Mouse (Mus musculus) thymus, adult 2 months (tissue): ENCODE data around the gene Tiam2. TPM values are rescaled to one million over a fixed set of nuclear protein-coding genes. Genes with fewer than 3 reads are reported as not detected.

Experiments
- DNase-seq: peaks from one replicate; pipeline ENCODE4 v3.0.0; 2021
- H3K27ac ChIP-seq: fragments of 200-500 bp; 2 replicates; pipeline ENCODE4 v1.5.1; 2012; ENCODE audit warnings: low read length, control low read depth; ENCODE audit not compliant: control insufficient read depth, insufficient read depth
- H3K27me3 ChIP-seq: fragments of 200-500 bp; 2 replicates; pipeline ENCODE4 v1.6.1; 2012; ENCODE audit warnings: mild to moderate bottlenecking, low read length, moderate library complexity, mixed read lengths; ENCODE audit not compliant: control insufficient read depth, insufficient read depth
- H3K36me3 ChIP-seq: fragments of 200-500 bp; 2 replicates; pipeline ENCODE4 v1.6.1; 2012; ENCODE audit warnings: mild to moderate bottlenecking, low read length, moderate library complexity; ENCODE audit not compliant: control insufficient read depth, insufficient read depth
- H3K4me1 ChIP-seq: fragments of 200-500 bp; replicated peaks from 2 replicates; pipeline ENCODE4 v1.6.1; 2012; ENCODE audit warnings: low read length; ENCODE audit not compliant: control insufficient read depth, insufficient read depth
- H3K4me3 ChIP-seq: fragments of 200-500 bp; 2 replicates; pipeline ENCODE4 v1.5.1; 2012; ENCODE audit warnings: mild to moderate bottlenecking, low read length, control low read depth, moderate library complexity; ENCODE audit not compliant: control insufficient read depth, insufficient read depth
- CTCF ChIP-seq: fragments of 200-500 bp; IDR thresholded peaks from 2 replicates; pipeline ENCODE4 v1.5.1; 2012; ENCODE audit warnings: mild to moderate bottlenecking, control low read depth, low read length, moderate library complexity, borderline replicate concordance; ENCODE audit not compliant: control insufficient read depth, poor library complexity, insufficient read depth; ENCODE audit errors: extremely low read depth
- POLR2A ChIP-seq: fragments of 200-500 bp; IDR thresholded peaks from 2 replicates; pipeline ENCODE4 v1.6.1; 2012; ENCODE audit warnings: mild to moderate bottlenecking, low read length, control low read depth, moderate library complexity; ENCODE audit not compliant: control insufficient read depth, poor library complexity, insufficient read depth; ENCODE audit errors: extremely low read depth
- WGBS: fragments of 180-500 bp; shearing (Covaris S2); methylation state at CpG from one replicate; pipeline ENCODE4 v1.1.7; 2018; 5-methylcytosine and 5-hydroxymethylcytosine counted together
- polyA plus RNA-seq: library from polyadenylated mRNA; depleted of rRNA; stranded (reverse); fragments of >200 nt; gene quantifications from 2 replicates; pipeline ENCODE4 v1.2.3, GENCODE M21; 2012

Tiam2 gene
- polyA plus RNA-seq, 1 experiment: 0.36 TPM

GRCm38 (mm10) chr17:3336887-3337524 is 10.6 kb downstream of the Tiam2 start:
- H3K4me1 ChIP-seq: no peaks in the 10 kb centered on the region
- H3K4me3 ChIP-seq: no peak overlapping the region
- H3K36me3 ChIP-seq: no peaks in the 10 kb centered on the region
- no peaks in the 10 kb centered on the region for H3K27me3 ChIP-seq
- no peak overlapping the region for H3K27ac ChIP-seq
- no peak for DNase-seq
- 90% methylated on average over 7 of the region's 7 CpGs for WGBS
- TF ChIP-seq CTCF (no peak), POLR2A (no peak)

- WGBS: 94% methylated on average over 4 of the region's 4 CpGs
- H3K27ac ChIP-seq: no peak overlapping the region
- TF ChIP-seq CTCF (no peak), POLR2A (no peak)
Observed at GRCm38 (mm10) chr17:3337525-3337888, 11.1 kb downstream of the Tiam2 start.

GRCm38 (mm10) chr17:3338821-3339220 is 12.4 kb downstream of the Tiam2 start:
- no peak for TF ChIP-seq POLR2A
- TF ChIP-seq CTCF: no peak
- Histone ChIP-seq H3K27ac (no peak overlapping the region), H3K4me1 (no peaks in the 10 kb centered on the region), H3K27me3 (no peaks in the 10 kb centered on the region), H3K4me3 (no peak overlapping the region), H3K36me3 (no peaks in the 10 kb centered on the region)
- WGBS: 90% methylated on average over 7 of the region's 7 CpGs
- no peak for DNase-seq

More at GRCm38 (mm10) chr17:3337525-3337888, 11.1 kb downstream of the Tiam2 start:
- H3K36me3 ChIP-seq: no peaks in the 10 kb centered on the region
- no peak overlapping the region for H3K4me3 ChIP-seq
- no peak for DNase-seq
- no peaks in the 10 kb centered on the region for H3K27me3 ChIP-seq
- no peaks in the 10 kb centered on the region for H3K4me1 ChIP-seq

- no peak for TF ChIP-seq POLR2A
- no peak for TF ChIP-seq CTCF
- Histone ChIP-seq H3K27ac (no peak overlapping the region), H3K36me3 (no peaks in the 10 kb centered on the region), H3K27me3 (no peaks in the 10 kb centered on the region), H3K4me1 (no peaks in the 10 kb centered on the region), H3K4me3 (no peak overlapping the region)
- 93% methylated on average over 7 of the region's 7 CpGs for WGBS
- no peak for DNase-seq
Observed at GRCm38 (mm10) chr17:3344872-3345271, 18.5 kb downstream of the Tiam2 start.

GRCm38 (mm10) chr17:3345276-3345885 is 19.0 kb downstream of the Tiam2 start:
- Histone ChIP-seq H3K4me3 (no peak overlapping the region), H3K4me1 (no peaks in the 10 kb centered on the region), H3K27ac (no peak overlapping the region), H3K27me3 (no peaks in the 10 kb centered on the region), H3K36me3 (no peaks in the 10 kb centered on the region)
- DNase-seq: no peak
- TF ChIP-seq POLR2A (no peak), CTCF (no peak)
- 94% methylated on average over 12 of the region's 12 CpGs for WGBS

- 91% methylated on average over 2 of the region's 2 CpGs for WGBS
- Histone ChIP-seq H3K27ac (no peak overlapping the region), H3K4me1 (no peaks in the 10 kb centered on the region), H3K27me3 (no peaks in the 10 kb centered on the region), H3K36me3 (no peaks in the 10 kb centered on the region), H3K4me3 (no peak overlapping the region)
- no peak for DNase-seq
- no peak for TF ChIP-seq POLR2A
- TF ChIP-seq CTCF: no peak
Observed at GRCm38 (mm10) chr17:3347800-3348199, 21.4 kb downstream of the Tiam2 start.
